Mouse (Mus musculus): ENCODE measurements around the gene St3gal5.
A peak's percentile ranks its signal among the peaks of the same experiment; 100 is the strongest.
"Not testable (repeated sequence)": the region's sequence is repeated elsewhere in the genome, so short reads cannot be mapped to it uniquely, and the experiment has no call there.

Gene St3gal5

GRCm38 (mm10) chr6:72097181-72097995 is at the start of gene St3gal5:
TSS of gene St3gal5 (plus strand) at chr6:72097592.
- DNase-seq (ENCODE audit: low read depth): peak; percentile 91

GRCm38 (mm10) chr6:72048643-72049042 is 48.7 kb upstream of the St3gal5 start:
- no peak for DNase-seq (ENCODE audit: low read depth)

- no peak for DNase-seq (ENCODE audit: low read depth)
These were observed 47.5 kb upstream of the St3gal5 start for GRCm38 (mm10) chr6:72049941-72050340.

- no peak for DNase-seq (ENCODE audit: low read depth)
These were observed 46.6 kb upstream of the St3gal5 start for GRCm38 (mm10) chr6:72050827-72051226.

- DNase-seq (ENCODE audit: low read depth): no peak
These were observed 46.1 kb upstream of the St3gal5 start for GRCm38 (mm10) chr6:72051247-72051646.

GRCm38 (mm10) chr6:72051757-72052156 is 45.6 kb upstream of the St3gal5 start:
- no peak for DNase-seq (ENCODE audit: low read depth)

GRCm38 (mm10) chr6:72056548-72056947 is 40.8 kb upstream of the St3gal5 start:
- DNase-seq (ENCODE audit: low read depth): no peak

- no peak for DNase-seq (ENCODE audit: low read depth)
These were observed 38.9 kb upstream of the St3gal5 start for GRCm38 (mm10) chr6:72058398-72058889.

GRCm38 (mm10) chr6:72060677-72061076 is 36.7 kb upstream of the St3gal5 start:
- not testable (repeated sequence) for DNase-seq (ENCODE audit: low read depth)

- no peak for DNase-seq (ENCODE audit: low read depth)
These were observed 33.7 kb upstream of the St3gal5 start for GRCm38 (mm10) chr6:72063718-72064117.

- DNase-seq (ENCODE audit: low read depth): no peak
These were observed 31.4 kb upstream of the St3gal5 start for GRCm38 (mm10) chr6:72065988-72066387.

- no peak for DNase-seq (ENCODE audit: low read depth)
These were observed 29.0 kb upstream of the St3gal5 start for GRCm38 (mm10) chr6:72068436-72068835.

GRCm38 (mm10) chr6:72071281-72071870 is 26.0 kb upstream of the St3gal5 start:
- no peak for DNase-seq (ENCODE audit: low read depth)

GRCm38 (mm10) chr6:72073781-72074180 is 23.6 kb upstream of the St3gal5 start:
- DNase-seq (ENCODE audit: low read depth): no peak

GRCm38 (mm10) chr6:72076512-72076911 is 20.9 kb upstream of the St3gal5 start:
- DNase-seq (ENCODE audit: low read depth): no peak

- no peak for DNase-seq (ENCODE audit: low read depth)
These were observed 19.2 kb upstream of the St3gal5 start for GRCm38 (mm10) chr6:72078178-72078577.

GRCm38 (mm10) chr6:72081318-72082024 is 15.9 kb upstream of the St3gal5 start:
- DNase-seq (ENCODE audit: low read depth): no peak

GRCm38 (mm10) chr6:72087402-72087801 is 10.0 kb upstream of the St3gal5 start:
- DNase-seq (ENCODE audit: low read depth): no peak

- DNase-seq (ENCODE audit: low read depth): no peak
These were observed 7.5 kb upstream of the St3gal5 start for GRCm38 (mm10) chr6:72089865-72090264.

GRCm38 (mm10) chr6:72091007-72091406 is 6.4 kb upstream of the St3gal5 start:
- no peak for DNase-seq (ENCODE audit: low read depth)

GRCm38 (mm10) chr6:72093121-72093520 is 4.3 kb upstream of the St3gal5 start:
- DNase-seq (ENCODE audit: low read depth): no peak

- peak; percentile 23 for DNase-seq (ENCODE audit: low read depth)
These were observed 1.2 kb upstream of the St3gal5 start for GRCm38 (mm10) chr6:72096217-72096616.

GRCm38 (mm10) chr6:72096669-72097068 is 723 bp upstream of the St3gal5 start:
- no peak for DNase-seq (ENCODE audit: low read depth)

Measured in induced T-regulatory cell, adult 2 months (primary cell).